Mouse (Mus musculus) CD4-positive helper T cell, adult 2 months (primary cell): ENCODE results near the gene Bhlhe41.
A peak's percentile ranks its signal among the peaks of the same experiment; 100 is the strongest.

Experiments used
- DNase-seq: peaks from one replicate; pipeline ENCODE4 v3.0.0-alpha.2; 2012; ENCODE audit warnings: low read depth, missing footprints, low spot score

Bhlhe41 gene

GRCm38 (mm10) chr6:145872010-145872409 lies 6.7 kb upstream of the Bhlhe41 start:
- DNase-seq: no peak

- no peak for DNase-seq
Measured at GRCm38 (mm10) chr6:145870991-145871390, 5.6 kb upstream of the Bhlhe41 start.

DNA sequence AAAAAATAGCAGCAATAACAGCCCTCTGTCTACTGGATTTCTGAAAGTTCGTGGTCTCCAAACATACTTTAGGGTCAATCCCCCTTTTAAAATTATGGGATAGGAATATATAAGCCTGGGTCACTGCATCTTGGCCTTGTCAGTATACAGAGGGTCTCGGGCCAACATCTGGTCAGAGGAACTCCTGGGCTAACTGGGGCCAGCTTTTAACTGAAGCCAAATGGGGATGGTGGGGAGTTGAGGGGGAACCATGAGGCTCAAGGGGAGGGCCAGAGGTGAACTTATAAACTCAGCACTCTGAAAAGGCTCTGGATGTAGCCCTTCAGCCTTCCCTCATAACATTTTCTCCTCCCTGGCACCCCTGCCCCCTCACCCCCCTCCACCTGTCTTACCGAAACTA lies 1.8 kb upstream of the Bhlhe41 start:
- DNase-seq: no peak

DNA sequence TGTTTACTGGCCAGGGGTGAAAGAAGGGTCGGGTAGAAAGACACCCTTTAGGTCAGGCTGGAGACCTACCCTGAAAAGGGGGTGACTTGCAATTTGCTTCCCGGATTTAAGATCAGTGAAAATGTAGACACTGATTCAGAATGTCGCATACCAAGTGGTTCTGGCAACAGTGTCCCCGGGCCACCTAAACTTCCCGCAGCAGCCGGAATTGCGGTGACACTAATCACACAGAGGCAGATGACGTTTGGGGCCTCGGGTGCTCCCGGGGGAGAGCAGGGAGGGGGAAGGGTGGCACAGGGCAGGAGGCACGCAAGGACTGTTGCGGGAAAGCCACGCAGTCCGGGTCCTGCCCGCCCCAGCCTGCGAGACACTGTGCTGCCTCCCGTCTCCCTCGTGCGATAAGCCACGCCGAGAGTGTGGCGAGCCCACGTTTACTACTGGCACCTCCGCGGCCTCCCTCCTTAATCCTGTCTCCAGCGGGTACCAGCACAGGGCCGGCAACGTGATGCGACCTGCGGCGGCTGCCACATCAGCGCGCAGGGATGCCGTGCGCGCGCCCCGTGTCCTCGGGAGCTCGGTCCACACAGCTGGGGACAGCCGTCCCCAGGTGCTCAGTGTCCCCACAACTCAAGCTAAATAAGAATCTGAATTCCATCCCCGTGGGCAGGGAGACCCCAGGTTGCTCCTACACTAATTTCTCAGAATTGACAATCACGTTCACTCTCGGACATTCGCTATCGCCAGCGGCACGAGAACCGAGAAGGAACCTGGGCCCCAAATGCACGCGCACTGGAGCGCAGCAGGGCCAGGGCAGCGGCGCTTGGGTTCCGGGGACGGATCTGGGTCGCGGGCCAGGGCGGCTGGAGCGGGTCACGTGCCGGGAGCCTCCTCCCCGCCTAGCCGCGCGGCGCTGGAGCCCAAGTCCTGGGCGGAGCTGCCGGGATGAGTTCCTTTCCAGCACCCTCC lies 811 bp upstream of the Bhlhe41 start:
- DNase-seq: peak; percentile 20

DNA sequence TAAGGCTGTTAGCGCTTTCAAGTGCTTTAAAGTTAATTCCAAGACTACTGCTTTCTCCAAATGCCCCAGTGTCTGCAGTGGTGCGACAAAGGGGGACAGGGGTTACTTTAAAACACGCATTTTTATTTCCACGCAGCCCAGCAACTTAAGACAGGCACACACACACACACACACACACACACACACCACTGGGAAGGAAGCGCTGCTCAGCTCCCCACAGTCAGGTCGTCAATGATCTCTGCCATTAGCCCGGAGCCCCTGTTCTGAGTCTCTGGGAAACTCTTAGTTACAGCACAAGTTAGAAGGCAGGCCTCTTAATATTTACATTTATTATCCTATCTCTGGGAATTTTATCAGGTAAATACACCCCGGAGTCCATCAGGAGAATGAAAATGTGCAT lies 1.2 kb downstream of the Bhlhe41 start:
- peak; percentile 28 for DNase-seq

- peak; percentile 27 for DNase-seq
Measured at GRCm38 (mm10) chr6:145863065-145863971, 2.0 kb downstream of the Bhlhe41 start.

GRCm38 (mm10) chr6:145862739-145863064 lies 2.7 kb downstream of the Bhlhe41 start:
- no peak for DNase-seq

DNA sequence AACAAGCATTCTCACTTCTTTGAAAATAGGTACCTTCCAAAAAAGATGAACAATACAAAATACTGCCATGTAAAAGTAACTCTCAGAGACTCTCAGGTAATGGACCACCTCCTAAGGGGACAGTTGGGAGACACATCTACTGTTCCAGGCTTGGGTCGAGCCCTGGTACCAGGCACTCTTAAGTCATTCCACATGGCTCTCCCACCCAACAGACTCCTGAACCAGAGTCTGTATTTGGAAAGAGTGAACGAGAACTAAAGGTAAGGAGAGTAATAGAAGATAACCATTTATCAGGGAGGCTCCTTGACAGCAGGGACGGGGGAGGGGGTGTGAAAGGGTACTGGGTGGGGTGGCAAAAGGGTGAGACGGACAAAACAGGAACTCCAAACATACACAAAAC lies 3.0 kb downstream of the Bhlhe41 start:
- DNase-seq: no peak

- no peak for DNase-seq
Measured at GRCm38 (mm10) chr6:145861462-145862227, 3.7 kb downstream of the Bhlhe41 start.

DNA sequence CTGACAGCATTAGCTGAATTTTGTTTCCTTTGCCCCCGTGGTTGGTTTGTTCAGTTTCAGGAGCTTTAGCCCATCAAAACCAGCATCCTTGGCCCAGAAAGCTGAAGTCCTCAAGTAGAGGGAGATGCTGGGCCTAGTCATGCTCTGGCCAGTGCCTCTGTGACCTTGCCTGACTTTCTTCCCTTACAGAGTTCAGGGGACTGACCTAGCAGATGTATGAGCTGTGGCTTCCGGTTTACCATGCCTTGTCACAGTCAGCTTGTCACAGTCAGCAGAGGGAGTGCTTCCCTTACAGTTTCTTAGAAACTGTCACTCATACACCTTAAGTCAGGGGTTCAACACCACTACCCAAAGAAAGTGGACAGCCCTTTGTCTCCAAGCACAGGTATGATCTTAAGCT lies 5.0 kb downstream of the Bhlhe41 start:
- peak; percentile 25 for DNase-seq

GRCm38 (mm10) chr6:145858414-145858813 lies 6.9 kb downstream of the Bhlhe41 start:
- DNase-seq: no peak

DNA sequence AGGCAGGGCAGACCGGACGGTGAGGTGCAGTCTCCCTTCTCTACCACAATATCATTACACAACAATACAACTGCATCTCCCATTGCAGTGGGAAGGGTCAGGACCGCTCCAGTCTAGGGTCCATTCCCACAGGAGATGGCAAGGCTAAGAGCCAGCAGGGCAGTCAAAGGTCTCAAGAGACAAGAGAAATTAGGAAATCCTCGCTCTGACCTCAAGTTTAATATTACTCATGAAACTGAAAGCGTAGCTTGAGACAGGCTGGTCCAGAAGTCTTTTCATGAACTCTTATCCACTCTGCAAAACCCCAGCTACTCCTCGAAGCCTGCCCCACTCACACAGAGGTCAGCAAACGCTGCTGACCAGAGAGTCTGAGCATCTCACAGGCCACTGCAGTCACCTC lies 7.9 kb downstream of the Bhlhe41 start:
- no peak for DNase-seq

GRCm38 (mm10) chr6:145855720-145856551 lies 9.4 kb downstream of the Bhlhe41 start:
- peak; percentile 88 for DNase-seq

- no peak for DNase-seq
Measured at GRCm38 (mm10) chr6:145854756-145855155, 10.6 kb downstream of the Bhlhe41 start.

DNA sequence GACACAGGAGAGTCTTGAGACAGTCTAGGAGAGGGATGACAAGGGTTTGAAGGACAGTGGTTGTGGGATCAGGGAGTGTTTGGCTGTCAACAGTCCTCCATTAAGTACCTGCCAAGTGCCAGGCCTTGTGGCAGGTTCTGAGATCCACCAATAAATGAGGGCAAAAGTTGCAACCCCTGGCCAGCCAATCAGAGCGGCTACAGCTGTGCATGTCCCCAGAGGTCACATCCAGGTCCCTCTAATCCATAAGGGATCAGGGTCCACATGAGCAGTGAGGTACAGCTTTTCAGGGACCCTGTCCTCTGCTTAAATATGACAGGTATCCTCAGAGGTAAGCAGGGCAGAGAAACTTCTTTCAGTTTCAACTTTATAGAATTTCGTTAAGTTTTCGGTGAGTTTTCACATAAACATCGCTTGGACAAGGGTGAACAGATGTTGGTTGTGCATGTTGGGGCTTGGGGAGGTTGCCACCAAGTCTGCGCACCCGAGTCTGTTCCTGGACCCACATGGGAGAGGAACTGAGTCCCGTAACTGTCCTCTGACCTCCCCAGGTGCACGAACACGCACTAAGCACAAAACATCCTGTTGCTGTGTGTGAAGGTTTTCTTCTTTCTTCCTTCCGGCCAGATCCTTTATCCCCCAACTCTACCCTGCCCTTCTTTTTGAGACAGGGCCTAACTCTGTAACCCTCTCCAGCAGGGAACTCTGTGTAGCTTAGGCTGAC lies 11.8 kb downstream of the Bhlhe41 start:
- no peak for DNase-seq

DNA sequence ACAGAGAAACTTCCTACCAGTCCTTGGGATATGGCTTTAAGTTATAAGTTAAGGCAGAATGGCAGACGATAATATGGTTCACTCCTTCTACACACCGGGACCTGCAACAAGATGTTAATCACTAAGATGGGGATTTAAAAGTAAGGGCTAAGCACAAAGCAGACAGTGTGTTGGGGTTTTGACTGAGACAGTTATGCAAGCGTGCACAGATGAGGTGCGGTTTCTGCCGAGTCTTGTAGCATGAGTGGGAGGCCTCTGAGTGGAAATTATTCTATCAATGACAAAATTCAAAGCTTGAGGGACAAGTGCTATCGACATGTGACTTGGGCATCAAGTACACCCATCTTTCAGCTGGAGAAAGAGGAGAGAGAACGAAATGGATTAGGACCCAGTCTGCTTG lies 12.7 kb downstream of the Bhlhe41 start:
- no peak for DNase-seq

DNA sequence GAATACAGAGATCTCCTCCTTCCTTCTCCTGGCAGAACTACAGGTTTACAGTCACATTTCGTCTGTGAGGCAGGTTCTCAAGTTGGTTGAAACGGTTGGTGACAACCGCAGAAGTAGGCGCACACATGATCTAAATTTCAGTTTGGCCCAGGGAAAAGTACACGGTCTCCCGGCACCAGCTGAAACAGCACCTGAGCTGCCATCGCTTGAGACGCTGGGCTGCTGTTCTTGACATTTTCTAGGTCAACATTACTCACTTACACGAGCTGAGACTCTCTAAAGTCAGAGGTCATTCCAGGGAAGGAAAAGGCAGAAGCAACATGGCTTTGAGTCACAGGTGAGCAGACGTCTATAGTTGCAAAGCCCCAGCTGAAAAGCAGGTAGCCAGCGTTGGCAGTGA lies 13.4 kb downstream of the Bhlhe41 start:
- DNase-seq: no peak

DNA sequence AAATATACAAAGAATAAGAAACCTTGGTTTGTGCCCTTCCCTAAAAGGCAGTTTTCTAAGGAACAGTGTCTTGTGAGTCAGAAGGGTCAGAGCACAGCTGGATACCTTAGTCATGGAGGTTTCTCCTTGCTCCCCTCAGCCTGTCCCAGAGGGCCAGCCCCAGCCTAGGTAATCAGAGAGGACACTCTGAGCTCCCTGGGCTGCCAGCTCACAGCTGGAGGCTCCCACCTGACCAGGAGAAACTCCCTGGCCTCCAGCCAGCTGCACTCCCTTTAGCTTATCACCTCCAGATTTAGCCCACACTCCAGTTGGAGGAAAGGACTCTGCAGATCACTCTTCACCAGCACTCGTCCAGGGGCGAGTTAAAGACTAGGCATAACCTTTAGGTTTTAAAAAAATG lies 14.6 kb downstream of the Bhlhe41 start:
- no peak for DNase-seq

DNA sequence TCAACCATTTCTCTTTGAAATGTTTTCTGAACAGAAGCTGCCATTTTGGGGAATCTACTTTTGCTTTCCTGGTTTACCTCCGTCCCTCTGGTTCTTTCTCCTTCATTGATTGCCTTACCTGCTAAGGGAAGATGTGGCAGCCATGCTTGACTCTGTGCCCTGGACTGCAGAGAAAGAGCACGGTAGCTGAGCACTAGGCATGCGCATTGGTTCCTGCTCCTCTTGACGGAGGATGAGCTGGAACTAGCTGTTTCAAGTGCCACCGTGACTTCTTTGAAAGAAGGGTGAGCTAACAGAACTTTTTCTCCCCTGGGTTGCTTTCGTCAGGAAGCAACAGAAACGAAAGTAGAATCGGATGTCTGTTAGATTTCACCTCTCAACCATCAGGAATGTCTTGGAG lies 17.7 kb downstream of the Bhlhe41 start:
- no peak for DNase-seq

- DNase-seq: no peak
Measured at GRCm38 (mm10) chr6:145846948-145847347, 18.4 kb downstream of the Bhlhe41 start.
